Mouse (Mus musculus): Measurements from ENCODE around the gene Dnajc25. TPM values are rescaled to one million over a fixed set of nuclear protein-coding genes. Genes with fewer than 3 reads are reported as not detected.

Gene Dnajc25
- polyA plus RNA-seq, 1 experiment from 2014 or later: 11.0 TPM

- no peaks in the 10 kb centered on the region; the same call in 1 of the 2 replicates for H3K4me1 ChIP-seq
- H3K4me2 ChIP-seq (replicated peaks): no peak overlapping the region
- H3K27ac ChIP-seq: no peak overlapping the region
- 0 out of 2 replicates have a peak, but pooled peaks cover 4% of the 10 kb centered on the region for H3K9me3 ChIP-seq
- no peaks in the 10 kb centered on the region for H3K27me3 ChIP-seq
- no peaks in the 10 kb centered on the region for H3K36me3 ChIP-seq
- no peak for ATAC-seq (ENCODE audit: insufficient number of reproducible peaks, insufficient read depth, low FRiP score, low TSS enrichment)
- no peak overlapping the region for H3K9ac ChIP-seq
- WGBS: 90% methylated on average over 7 of the region's 7 CpGs
- no peak overlapping the region for H3K4me3 ChIP-seq
Observed at GRCm38 (mm10) chr4:58989303-58989898, 5.5 kb upstream of the Dnajc25 start.

- Histone ChIP-seq H3K27ac (no peak overlapping the region), H3K36me3 (no peaks in the 10 kb centered on the region), H3K4me3 (no peak overlapping the region), H3K27me3 (no peaks in the 10 kb centered on the region), H3K4me2 (replicated peaks) (no peak overlapping the region), H3K9me3 (0 out of 2 replicates have a peak, but pooled peaks cover 4% of the 10 kb centered on the region), H3K9ac (no peak overlapping the region), H3K4me1 (no peaks in the 10 kb centered on the region; the same call in 1 of the 2 replicates)
- 86% methylated on average over 17 of the region's 17 CpGs for WGBS
- ATAC-seq (ENCODE audit: insufficient number of reproducible peaks, insufficient read depth, low FRiP score, low TSS enrichment): no peak
Observed at GRCm38 (mm10) chr4:58990609-58991434, 4.0 kb upstream of the Dnajc25 start.

- Histone ChIP-seq H3K27me3 (no peaks in the 10 kb centered on the region), H3K27ac (no peak overlapping the region), H3K4me3 (no peak overlapping the region), H3K4me2 (replicated peaks) (no peak overlapping the region), H3K9ac (no peak overlapping the region), H3K9me3 (0 out of 2 replicates have a peak, but pooled peaks cover 4% of the 10 kb centered on the region), H3K36me3 (no peaks in the 10 kb centered on the region), H3K4me1 (no peaks in the 10 kb centered on the region)
- 83% methylated on average over 5 of the region's 5 CpGs for WGBS
- no peak for ATAC-seq (ENCODE audit: insufficient number of reproducible peaks, insufficient read depth, low FRiP score, low TSS enrichment)
Observed at GRCm38 (mm10) chr4:58992195-58992594, 2.7 kb upstream of the Dnajc25 start.

- H3K9ac ChIP-seq: no peak overlapping the region
- 0 out of 2 replicates have a peak, but pooled peaks cover 4% of the 10 kb centered on the region for H3K9me3 ChIP-seq
- H3K4me3 ChIP-seq: no peak overlapping the region
- no peak overlapping the region for H3K27ac ChIP-seq
- no peaks in the 10 kb centered on the region for H3K27me3 ChIP-seq
- H3K4me2 ChIP-seq (replicated peaks): no peak overlapping the region
- H3K4me1 ChIP-seq: no peaks in the 10 kb centered on the region
- no peak for ATAC-seq (ENCODE audit: insufficient number of reproducible peaks, insufficient read depth, low FRiP score, low TSS enrichment)
- WGBS: 79% methylated on average over 8 of the region's 8 CpGs
- H3K36me3 ChIP-seq: no peaks in the 10 kb centered on the region
Observed at GRCm38 (mm10) chr4:58995251-58995693, 410 bp downstream of the Dnajc25 start.

GRCm38 (mm10) chr4:58997081-58997480 is 2.2 kb downstream of the Dnajc25 start:
- Histone ChIP-seq H3K36me3 (no peaks in the 10 kb centered on the region), H3K4me3 (no peak overlapping the region), H3K9me3 (0 out of 2 replicates have a peak, but pooled peaks cover 4% of the 10 kb centered on the region), H3K4me1 (no peaks in the 10 kb centered on the region), H3K27me3 (no peaks in the 10 kb centered on the region), H3K9ac (no peak overlapping the region), H3K4me2 (replicated peaks) (no peak overlapping the region), H3K27ac (no peak overlapping the region)
- 79% methylated on average over 5 of the region's 5 CpGs for WGBS
- ATAC-seq (ENCODE audit: insufficient number of reproducible peaks, insufficient read depth, low FRiP score, low TSS enrichment): no peak

GRCm38 (mm10) chr4:58998688-58999087 is 3.8 kb downstream of the Dnajc25 start:
- WGBS: 97% methylated on average over 1 of the region's 1 CpGs
- ATAC-seq (ENCODE audit: insufficient number of reproducible peaks, insufficient read depth, low FRiP score, low TSS enrichment): no peak
- Histone ChIP-seq H3K9me3 (0 out of 2 replicates have a peak, but pooled peaks cover 4% of the 10 kb centered on the region), H3K27ac (no peak overlapping the region), H3K36me3 (no peaks in the 10 kb centered on the region), H3K4me3 (no peak overlapping the region), H3K27me3 (no peaks in the 10 kb centered on the region), H3K9ac (no peak overlapping the region), H3K4me1 (peaks cover 3% of the 10 kb centered on the region; the same call in 1 of the 2 replicates), H3K4me2 (replicated peaks) (no peak overlapping the region)

- Histone ChIP-seq H3K4me3 (no peak overlapping the region), H3K27ac (no peak overlapping the region), H3K4me1 (peaks cover 12% of the 10 kb centered on the region), H3K27me3 (no peaks in the 10 kb centered on the region), H3K9me3 (no peaks in the 10 kb centered on the region), H3K4me2 (replicated peaks) (no peak overlapping the region), H3K9ac (no peak overlapping the region), H3K36me3 (no peaks in the 10 kb centered on the region)
- 8% methylated on average over 2 of the region's 2 CpGs for WGBS
- no peak for ATAC-seq (ENCODE audit: insufficient number of reproducible peaks, insufficient read depth, low FRiP score, low TSS enrichment)
Observed at GRCm38 (mm10) chr4:58999686-59000085, 4.8 kb downstream of the Dnajc25 start.

- H3K9me3 ChIP-seq: no peaks in the 10 kb centered on the region
- peaks cover 20% of the 10 kb centered on the region for H3K4me1 ChIP-seq
- ATAC-seq (ENCODE audit: insufficient number of reproducible peaks, insufficient read depth, low FRiP score, low TSS enrichment): no peak
- no peak overlapping the region for H3K9ac ChIP-seq
- H3K27ac ChIP-seq: no peak overlapping the region
- H3K27me3 ChIP-seq: no peaks in the 10 kb centered on the region
- no peak overlapping the region for H3K4me2 ChIP-seq (replicated peaks)
- 0% methylated on average over 2 of the region's 2 CpGs for WGBS
- H3K4me3 ChIP-seq: no peak overlapping the region
- H3K36me3 ChIP-seq: no peaks in the 10 kb centered on the region
Observed at GRCm38 (mm10) chr4:59000614-59001013, 5.8 kb downstream of the Dnajc25 start.

GRCm38 (mm10) chr4:59002948-59003805 is 8.3 kb downstream of the Dnajc25 start, which contains the start of gene Gm20503:
TSS of gene Gm20503 (plus strand) at chr4:59003210.
- Histone ChIP-seq H3K9ac (peak within 1 kb of the TSS; percentile 91), H3K4me1 (peaks cover 20% of the 10 kb centered on the region), H3K27ac (peak within 1 kb of the TSS; percentile 85), H3K27me3 (no peaks in the 10 kb centered on the region), H3K4me3 (peak within 1 kb of the TSS; percentile 90), H3K36me3 (no peaks in the 10 kb centered on the region), H3K9me3 (no peaks in the 10 kb centered on the region), H3K4me2 (replicated peaks) (peak within 1 kb of the TSS; percentile 90)
- WGBS: under 1% methylated on average over 83 of the region's 89 CpGs
- peak; percentile 98 for ATAC-seq (ENCODE audit: insufficient number of reproducible peaks, insufficient read depth, low FRiP score, low TSS enrichment)

- Histone ChIP-seq H3K9ac (peak overlapping the region; percentile 91), H3K36me3 (no peaks in the 10 kb centered on the region), H3K27ac (no peak overlapping the region), H3K4me2 (replicated peaks) (peak overlapping the region; percentile 90), H3K4me3 (peak overlapping the region; percentile 90), H3K27me3 (no peaks in the 10 kb centered on the region), H3K9me3 (no peaks in the 10 kb centered on the region), H3K4me1 (peaks cover 20% of the 10 kb centered on the region)
- 27% methylated on average over 7 of the region's 7 CpGs for WGBS
- ATAC-seq (ENCODE audit: insufficient number of reproducible peaks, insufficient read depth, low FRiP score, low TSS enrichment): no peak
Observed at GRCm38 (mm10) chr4:59003806-59004200, 8.9 kb downstream of the Dnajc25 start.

- Histone ChIP-seq H3K27ac (no peak overlapping the region), H3K9ac (no peak overlapping the region), H3K4me3 (no peak overlapping the region), H3K36me3 (no peaks in the 10 kb centered on the region), H3K9me3 (no peaks in the 10 kb centered on the region), H3K4me1 (peaks cover 20% of the 10 kb centered on the region), H3K4me2 (replicated peaks) (no peak overlapping the region), H3K27me3 (no peaks in the 10 kb centered on the region)
- ATAC-seq (ENCODE audit: insufficient number of reproducible peaks, insufficient read depth, low FRiP score, low TSS enrichment): no peak
- 40% methylated on average over 8 of the region's 8 CpGs for WGBS
Observed at GRCm38 (mm10) chr4:59006211-59006610, 11.3 kb downstream of the Dnajc25 start.

Data from embryonic facial prominence, embryonic 12.5 days (tissue).